Mouse (Mus musculus): ENCODE measurements around the gene Tbl2.

Gene Tbl2

DNA sequence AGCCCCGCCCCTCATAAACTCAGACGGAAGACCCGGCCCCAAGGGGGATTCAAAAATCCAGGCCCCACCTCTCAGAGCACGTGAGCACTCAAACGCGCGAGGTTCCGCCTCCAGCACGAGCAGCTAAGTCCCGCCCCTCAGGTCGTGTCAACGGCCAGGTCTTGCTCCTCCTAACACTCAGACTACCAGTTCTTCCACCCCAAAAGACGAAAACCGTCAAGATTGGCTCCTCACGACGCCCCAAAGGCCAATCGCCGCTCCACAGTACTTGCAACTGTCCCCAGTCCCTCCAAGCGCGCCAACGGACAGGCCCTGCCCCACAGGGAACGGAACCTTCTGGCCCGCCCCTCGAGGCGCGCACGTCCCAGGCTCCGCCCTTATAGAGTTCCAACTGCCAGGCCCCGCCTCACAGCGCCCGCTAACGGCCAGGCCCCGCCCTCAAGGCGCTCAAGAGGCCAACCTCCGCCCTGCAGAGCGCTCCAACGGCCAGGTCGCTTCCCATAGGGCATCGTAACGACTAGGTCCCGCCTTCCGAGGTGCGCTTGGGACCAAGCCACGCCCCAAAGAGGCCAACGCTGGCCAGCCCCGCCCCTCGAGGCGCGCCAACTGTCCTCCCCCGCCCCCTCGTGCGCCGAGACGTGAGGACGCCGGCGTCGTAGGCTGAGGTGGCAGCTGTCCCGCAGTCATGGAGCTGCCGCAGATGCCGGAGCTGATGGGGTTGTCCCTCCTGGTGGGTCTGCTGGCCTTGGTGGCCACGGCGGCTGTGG, at the start of gene Tbl2:
Gene Tbl2, plus strand, starts transcription at position 605 of the 767 bp plus-strand sequence.
- ATAC-seq (ENCODE audit: low TSS enrichment) = peak; percentile 94

DNA sequence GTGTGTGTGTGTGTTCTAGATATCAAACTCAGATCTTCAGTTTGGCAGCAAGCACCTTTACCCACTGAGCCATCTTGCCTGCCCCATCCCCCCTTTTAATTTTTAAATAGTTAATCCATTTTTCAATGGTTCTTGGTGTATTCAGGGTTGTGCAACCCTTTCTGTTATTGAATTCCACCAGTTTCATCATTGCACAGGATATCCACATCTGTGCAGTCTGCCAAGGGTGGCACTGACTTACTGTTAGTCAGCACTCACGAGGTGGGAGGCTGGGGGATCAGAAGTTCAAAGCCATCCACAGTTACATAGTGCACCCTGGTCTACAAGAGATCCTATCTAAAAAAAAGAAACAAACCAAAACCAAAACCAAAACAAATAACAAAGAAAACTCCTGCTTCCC, 48.5 kb upstream of the Tbl2 start:
- no peak for ATAC-seq (ENCODE audit: low TSS enrichment)

DNA sequence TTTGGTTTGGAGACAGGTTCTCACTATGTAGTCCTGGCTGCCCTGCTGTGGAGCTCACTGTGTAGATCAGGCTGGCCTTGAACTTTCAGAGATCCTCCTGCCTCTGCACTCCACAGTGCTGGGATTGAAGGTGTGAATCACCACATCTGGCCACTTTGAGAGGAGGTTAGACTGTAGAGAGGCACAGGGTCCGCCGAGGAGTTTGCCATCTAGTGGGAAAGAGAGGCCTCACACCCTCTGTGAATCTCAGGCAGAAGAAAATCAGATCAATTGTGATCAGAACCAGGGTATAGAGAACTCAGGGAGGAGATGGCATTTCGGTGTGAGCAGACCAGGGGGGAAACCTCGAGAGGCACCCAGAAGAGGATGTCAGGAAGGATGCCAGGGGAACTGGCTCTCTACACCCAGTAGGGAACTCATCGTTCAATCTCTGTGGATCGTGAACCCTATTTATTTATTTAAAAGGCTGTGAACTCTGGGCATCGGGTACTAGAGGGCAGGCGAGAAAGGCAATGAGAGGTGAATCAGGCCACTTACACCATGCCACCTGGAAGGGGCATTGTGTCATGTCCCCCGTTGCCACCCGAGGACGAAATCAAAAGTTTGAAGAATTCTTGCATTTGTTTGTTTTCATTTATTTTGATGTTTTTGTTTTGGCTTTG, 45.3 kb upstream of the Tbl2 start:
- no peak for ATAC-seq (ENCODE audit: low TSS enrichment)

DNA sequence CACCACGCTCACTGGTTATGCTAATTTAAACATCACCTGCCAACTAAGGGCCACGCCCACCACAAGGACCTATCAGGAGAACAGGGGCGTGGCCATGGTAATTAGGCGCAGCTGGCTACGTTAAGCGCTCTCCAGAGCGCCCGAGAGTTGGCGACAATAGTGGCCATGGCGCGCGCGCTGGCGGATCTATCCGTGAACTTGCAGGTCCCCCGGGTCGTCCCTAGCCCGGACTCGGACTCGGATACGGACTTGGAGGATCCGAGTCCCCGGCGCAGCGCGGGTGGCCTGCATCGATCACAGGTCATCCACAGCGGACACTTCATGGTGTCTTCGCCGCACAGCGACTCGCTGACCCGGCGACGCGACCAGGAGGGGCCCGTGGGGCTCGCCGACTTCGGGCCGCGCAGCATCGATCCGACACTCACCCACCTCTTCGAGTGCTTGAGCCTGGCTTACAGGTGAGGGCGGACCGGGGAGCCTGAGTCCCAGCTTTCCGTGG, 42.6 kb upstream of the Tbl2 start:
- no peak for ATAC-seq (ENCODE audit: low TSS enrichment)

DNA sequence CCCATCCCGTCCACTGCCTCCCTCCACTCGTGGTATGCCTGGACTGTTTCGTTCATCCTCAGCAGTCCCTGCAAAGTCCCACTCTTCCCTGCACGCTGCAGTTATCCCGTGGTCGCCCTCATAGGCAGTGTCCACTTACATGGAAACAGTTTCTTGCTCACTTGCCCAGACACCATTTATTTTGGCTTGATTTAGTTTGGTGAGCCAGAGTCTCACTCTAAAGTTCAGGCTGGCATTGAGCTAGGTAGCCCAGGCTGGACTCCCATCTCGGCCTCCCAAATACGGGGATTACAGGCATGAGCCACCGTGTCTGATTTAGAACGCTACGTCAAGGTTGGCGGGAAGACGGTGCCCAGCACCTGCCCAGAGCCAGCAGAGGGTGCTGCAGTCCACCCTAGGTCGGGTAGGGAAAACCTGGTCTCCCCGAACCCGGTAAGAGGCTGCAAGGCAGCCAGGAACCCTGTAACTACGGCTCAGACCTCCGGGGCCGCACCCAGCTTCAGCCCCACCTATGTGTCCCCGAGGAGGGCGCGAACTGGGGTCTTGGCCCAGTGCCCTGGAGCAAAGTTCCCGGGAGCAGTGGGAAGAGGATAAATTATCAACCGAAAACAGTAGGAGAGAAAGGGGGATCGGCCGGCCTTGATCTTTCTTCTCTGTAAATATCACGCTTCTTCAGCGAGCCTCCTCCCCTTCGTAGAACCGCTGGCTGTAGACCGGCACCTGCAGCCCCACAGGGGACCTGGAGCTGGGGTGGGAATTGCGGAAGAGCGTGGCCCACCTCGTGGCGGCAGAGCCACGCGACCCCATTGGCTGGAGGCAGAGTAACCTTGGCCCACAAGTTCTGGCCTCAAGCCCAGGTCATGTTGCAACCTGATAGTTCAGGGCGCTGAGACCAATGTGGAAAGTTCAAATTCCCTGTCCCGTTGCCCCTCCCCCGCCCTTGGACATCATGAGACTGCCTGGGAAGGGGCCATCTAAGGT, 41.6 kb upstream of the Tbl2 start:
- no peak; the same call in 1 of the 2 replicates for ATAC-seq (ENCODE audit: low TSS enrichment)

DNA sequence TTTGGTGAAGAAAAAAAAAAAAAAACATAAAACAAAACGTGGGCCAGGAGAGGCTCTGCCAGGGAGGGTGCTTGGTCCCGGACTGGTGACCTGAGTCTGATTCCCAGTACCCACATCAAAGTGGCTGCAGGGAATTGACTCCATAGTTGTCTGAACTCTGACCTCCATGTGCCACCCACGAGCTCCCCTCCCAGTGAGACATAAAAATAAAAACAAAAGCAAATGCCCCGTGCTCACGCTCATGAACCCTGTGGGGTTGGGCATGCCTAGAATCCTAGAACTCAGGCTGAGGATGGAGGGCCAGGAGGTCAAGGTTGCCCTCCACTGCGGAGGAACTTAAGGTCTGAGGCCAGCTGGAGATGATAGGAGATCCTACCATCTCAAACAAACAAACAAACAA, 40.4 kb upstream of the Tbl2 start:
- ATAC-seq (ENCODE audit: low TSS enrichment) = no peak

DNA sequence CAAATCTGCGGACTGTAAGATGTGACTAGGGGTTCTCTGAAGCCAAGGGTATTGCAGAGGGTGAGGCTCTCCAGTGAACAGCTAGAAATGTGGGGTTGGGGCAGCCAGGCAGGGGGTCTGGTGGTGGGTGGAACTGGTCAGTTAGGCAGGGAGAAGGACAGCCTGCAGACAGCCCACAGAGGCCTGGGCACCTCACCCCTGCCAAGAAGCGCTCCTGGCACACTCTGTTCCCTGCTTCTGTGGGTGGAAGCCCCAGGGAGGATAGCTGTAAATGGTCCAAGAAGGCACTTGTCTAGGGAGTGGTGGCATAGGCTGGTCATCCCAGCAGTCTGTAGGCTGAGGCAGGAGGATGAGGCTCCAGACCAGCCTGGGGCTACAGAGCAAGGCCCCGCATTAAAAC, 40.0 kb upstream of the Tbl2 start:
- ATAC-seq (ENCODE audit: low TSS enrichment) = no peak

DNA sequence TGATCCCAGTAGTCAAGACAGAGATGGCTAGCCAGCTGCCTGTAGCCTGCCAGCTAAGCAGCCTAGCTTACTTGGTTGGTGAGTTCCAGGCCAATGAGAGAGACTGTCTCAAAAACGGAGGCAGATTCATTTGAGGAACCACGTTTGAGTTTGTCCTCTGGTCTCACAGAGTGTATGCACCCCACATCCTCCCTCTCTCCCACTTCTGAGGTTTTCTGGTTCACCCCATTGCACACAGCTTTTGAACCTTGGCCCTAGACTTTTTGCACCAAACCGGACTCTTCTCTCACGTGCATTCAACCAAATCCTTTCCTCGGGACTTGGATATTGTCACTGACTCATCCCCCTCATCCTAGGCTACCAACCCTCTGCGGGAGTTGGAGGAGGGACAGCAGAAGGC, 39.5 kb upstream of the Tbl2 start:
- no peak for ATAC-seq (ENCODE audit: low TSS enrichment)

DNA sequence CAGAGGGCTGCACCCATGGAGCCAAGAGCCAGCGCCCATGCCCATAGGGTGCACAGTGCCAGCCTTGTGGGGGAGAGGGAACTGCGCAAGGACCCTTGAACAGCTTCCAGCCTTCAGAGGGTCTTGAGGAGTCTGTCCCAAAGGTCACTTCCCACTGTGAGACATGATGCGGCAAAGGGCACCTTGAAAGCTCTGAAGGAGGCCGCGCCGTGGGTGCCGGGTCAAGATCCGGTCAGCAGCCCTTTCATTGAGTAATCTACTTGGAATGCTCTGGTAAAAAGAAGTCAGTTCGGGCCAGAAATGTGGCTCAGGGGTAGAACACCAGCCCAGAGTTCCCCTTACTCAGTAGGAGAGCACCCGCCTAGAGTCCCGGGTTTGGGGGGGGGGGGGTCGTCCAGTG, 35.7 kb upstream of the Tbl2 start:
- no peak for ATAC-seq (ENCODE audit: low TSS enrichment)

DNA sequence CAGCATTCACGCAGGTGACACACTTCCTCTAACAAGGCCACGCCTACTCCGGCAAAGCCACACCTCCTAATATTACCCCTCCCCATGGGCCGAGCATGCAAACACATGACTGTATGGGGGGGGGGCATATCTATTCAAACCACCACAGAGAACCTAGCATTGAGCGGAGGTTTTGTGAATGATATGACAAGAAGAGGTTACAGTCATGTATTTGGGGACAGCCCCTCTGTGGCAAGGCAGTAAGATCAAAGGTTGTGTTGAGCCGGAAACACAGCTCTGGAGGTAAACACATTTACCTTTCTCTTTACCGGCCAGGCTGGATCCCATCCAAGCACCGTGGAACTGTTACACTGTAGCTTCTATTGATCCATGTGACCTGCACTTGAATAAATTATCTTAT, 34.2 kb upstream of the Tbl2 start:
- no peak for ATAC-seq (ENCODE audit: low TSS enrichment)

DNA sequence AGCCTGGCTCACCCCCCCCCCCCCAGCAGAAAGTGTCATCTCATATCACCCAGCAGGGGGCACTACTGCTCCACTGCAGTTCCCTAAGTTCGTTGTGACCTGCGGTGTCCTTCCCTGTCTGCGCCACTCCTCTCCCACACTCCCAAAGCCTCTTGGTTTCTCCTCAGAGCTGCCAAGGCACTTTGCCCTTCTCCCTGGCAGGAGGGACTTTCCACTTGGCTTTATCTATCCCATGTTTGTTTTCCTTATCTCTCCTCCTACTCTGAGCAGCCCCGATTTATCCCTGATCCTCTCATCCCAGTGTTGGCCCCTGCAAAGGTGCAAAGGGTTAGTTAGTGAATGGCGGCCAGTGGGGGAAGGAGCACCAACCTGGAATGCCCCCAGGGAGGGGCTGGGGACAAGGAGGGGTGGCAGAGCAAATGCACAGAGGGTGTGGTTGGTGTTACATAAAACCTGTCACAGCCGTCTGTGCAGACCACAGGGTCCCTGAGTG, 30.8 kb upstream of the Tbl2 start:
- peak; percentile 57; the same call in 1 of the 2 replicates for ATAC-seq (ENCODE audit: low TSS enrichment)

DNA sequence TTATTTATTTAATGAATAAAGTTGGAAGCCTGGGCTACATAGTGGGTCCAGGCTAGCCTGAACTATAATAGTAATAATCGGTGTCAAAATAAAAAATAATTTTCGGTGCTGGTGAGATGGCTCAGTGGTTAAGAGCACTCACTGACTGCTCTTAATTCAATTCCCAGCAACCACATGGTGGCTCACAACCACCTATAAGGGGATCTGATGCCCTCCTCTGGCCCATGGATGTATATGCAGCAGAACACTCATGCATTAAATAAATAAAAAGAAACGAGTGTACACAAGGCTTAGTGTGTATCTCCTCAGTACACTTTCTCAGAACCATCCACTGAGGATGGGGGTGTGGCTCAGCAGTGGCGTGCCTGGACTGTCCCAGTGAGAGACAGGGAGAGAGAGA, 28.7 kb upstream of the Tbl2 start:
- no peak for ATAC-seq (ENCODE audit: low TSS enrichment)

DNA sequence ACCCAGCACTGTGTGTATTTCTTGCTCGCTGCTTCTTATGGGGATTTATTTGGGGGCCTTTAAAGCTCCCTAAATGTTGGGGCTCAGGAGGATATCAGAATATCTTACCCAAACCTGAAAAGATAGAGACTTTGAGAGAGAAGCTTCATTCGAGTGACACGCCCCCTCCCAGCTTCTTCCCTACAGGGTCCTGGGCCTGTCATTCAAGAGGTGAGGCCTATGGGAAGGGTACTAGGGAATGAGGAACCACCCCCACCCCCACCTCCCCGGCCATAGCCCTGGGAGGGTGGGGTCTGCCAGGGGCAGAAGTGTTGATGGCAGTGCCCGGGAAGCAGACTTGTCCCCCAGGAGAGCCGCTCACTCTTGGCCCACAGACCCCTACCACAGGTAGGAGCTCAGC, 23.3 kb upstream of the Tbl2 start:
- ATAC-seq (ENCODE audit: low TSS enrichment) = no peak

DNA sequence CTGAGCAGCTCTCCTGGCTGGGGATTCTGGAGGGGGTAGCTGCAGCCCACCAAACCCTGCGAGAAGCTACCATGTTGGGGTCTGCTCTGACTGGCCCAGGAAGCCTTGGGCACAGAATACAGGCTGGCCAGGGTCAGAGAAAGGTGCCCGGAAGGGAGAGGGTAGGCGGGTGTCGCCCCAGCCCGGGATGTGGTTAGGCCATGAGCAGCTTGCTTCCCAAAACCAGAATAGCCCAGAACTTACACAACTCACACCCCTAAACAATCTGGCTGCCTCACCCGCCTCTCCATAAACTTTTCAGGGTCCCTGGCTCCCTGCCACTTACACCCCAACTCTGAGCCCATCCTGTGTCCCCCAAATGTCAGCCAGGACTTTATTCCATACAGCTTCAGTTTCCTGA, 21.8 kb upstream of the Tbl2 start:
- no peak for ATAC-seq (ENCODE audit: low TSS enrichment)

DNA sequence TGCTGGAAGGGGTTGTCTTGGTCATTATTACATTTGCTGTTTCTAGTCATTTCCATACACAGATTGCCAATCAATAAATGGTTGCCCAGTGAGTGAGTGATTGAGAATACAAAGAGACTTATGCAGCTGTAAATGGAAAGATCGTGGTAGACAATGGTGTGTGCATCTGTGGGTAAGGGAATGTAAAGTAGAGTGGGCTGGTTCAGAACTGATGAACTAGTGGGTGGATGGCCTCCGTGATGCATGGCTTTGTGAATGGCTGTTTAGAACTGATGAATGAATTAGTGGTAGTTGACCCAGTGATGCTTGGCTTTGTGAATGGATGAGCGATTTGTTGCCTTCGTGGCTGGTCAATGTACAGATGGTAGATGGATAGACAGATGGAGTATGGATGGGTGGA, 19.7 kb upstream of the Tbl2 start:
- no peak for ATAC-seq (ENCODE audit: low TSS enrichment)

DNA sequence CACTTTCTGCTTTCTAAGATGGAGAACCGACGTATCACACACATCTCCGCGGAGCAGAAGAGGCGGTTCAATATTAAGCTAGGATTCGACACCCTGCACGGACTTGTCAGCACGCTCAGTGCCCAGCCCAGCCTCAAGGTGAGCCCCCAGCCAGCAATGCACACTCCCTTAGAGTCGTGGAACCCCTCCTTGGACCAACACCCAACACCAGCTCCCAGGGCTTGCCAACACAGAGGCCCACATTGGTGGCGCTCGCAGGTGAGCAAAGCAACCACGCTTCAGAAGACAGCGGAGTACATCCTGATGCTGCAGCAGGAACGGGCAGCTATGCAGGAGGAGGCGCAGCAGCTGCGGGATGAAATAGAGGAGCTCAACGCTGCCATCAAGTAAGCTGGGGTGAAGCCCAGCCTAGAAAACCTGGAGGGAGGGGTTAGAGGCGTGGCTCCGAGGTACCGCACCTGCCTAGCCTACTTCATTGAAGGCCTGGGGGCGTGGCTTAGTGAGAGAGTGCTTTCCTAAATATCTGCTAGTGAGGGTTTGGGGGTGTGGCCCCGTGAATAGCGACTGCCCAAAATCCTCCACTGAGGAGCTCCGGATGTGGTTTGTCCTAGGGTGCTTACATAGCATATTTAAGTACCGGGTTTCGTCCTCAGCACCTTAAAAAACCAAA, 15.6 kb upstream of the Tbl2 start:
- peak; percentile 64 for ATAC-seq (ENCODE audit: low TSS enrichment)

DNA sequence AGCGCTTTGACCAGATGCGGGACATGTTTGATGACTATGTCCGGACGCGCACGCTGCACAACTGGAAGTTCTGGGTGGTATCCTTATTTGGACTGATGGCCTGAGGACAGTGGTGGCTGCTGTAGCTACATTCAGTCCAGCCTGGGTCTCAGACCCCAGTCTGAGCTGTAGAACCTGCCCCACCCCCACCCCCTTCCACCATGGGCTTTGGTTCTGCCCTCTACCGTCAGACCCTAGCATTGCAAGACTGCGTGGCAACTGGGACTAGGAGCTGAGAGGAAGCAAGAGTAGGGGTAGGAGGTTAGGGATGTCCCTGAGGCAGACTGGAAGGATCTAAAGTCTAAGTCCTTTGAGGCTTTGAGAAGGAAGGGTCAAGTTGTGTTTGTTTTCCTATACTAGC, 14.9 kb upstream of the Tbl2 start:
- no peak; the same call in 1 of the 2 replicates for ATAC-seq (ENCODE audit: low TSS enrichment)

DNA sequence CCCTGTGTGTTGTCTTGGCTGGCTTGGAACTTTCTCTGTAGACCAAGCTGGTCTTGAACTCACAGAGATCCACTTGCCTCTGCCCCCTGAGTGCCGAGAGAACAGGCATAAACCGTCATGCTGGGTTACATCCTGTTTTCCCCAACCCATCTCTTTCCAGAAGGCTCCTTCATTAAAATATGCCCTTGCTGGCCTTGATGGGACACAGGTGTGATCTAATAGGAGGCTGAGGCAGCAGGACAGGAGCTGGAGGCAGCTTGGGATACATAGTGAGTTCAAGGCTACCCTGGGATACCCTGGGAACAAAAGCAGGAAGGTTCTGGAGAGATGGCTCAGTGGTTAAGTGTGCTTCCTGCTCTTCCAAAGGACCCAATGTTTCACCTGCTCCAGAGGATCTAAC, 9.6 kb upstream of the Tbl2 start:
- ATAC-seq (ENCODE audit: low TSS enrichment) = no peak

DNA sequence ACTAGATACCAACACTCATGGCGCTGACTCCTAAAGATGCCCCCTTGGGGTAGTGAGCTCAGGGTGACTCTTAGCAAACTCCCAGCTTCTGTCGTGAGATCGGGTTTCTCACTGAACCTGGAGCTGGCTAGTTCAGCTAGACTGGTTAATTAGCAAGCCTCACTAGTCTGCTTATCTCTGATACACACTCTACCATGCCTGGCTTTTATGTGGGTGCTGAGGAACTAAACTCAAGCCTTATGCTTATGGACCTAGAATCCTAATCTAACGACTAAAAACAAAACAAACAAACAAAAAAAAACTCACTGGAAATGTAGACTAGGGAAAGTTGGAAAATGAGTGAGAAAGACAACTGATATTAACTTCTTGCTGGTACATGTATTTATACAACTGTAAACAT, 5.0 kb upstream of the Tbl2 start:
- ATAC-seq (ENCODE audit: low TSS enrichment) = no peak

DNA sequence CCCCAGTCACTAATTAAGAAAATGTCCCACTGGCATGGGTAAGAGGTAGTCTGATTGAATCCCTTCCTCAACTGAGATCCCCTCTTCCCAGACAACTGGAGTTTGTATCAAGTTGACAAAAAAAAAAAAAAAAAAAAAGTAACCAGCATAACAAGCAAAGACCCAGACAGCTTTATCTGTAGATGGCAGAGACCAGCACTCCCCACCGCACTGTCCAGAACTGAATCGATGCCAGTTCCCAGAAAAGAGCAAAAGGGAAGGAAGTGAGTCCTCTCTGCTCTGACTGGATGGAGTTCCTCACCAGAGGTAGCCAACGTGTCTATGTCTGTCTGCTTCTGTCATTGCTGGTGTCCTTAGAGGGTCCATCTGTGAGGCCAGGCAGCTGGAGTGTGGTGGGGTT, 3.9 kb upstream of the Tbl2 start:
- ATAC-seq (ENCODE audit: low TSS enrichment) = no peak

DNA sequence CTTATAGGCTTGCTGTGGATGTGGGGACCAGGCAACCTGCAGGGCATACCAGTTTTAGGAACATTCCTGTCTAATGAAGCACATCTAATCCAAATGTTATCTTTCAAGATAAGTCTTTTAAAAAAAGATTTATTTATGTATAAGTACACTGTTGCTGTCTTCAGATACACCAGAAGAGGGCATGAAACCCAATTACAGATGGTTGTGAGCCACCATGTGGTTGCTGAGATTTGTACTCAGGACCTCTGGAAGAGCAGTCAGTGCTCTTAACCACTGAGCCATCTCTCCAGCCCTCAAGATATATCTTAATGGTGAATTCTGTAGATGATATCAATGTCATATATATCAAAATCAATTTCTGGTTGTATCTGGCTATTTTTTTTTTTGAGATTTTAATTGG, 3.5 kb upstream of the Tbl2 start:
- ATAC-seq (ENCODE audit: low TSS enrichment) = no peak

DNA sequence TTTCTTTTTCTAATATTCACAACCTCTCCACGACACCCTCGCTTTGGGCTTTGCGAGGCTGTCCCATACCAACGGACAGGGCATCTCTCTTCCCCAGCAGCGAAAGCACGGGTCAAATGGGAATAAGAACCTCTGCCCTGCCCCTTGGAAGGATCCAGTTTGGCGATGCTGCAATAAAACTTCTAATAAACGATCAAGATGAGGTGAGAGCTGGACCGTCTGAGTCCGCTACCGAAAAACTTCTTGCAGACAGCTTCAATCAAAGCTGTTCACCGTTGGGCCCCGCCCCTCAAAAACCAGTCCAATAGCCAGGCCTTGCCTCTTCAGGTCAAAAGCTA, 773 bp upstream of the Tbl2 start:
- ATAC-seq (ENCODE audit: low TSS enrichment) = no peak
